Mouse (Mus musculus) hindbrain, embryonic 16.5 days (tissue): ENCODE measurements at regions not wholly inside any gene's neighbourhood (a gene's known extent, or its start where the extent isn't known, plus 50 kb on each side); places are given as distances from the start of the nearest gene placed in this dataset.

Experiments
- ATAC-seq: fragments of 200-750 bp; cut with Nextera tagmentation; 2 replicates; pipeline ENCODE4 v1.8.0; 2017; ENCODE audit warnings: moderate TSS enrichment, moderate library complexity
- H3K27ac ChIP-seq: fragments of 300-500 bp; sonication (generic); 2 replicates; pipeline ENCODE4 v1.5.1; 2014; ENCODE audit warnings: low read depth, mild to moderate bottlenecking, control low read depth, low read length, moderate library complexity
- H3K27me3 ChIP-seq: fragments of 300-500 bp; sonication (generic); replicated peaks from 2 replicates; pipeline ENCODE4 v1.6.1; 2014; ENCODE audit warnings: low read length; ENCODE audit not compliant: control insufficient read depth, insufficient read depth
- H3K36me3 ChIP-seq: fragments of 300-500 bp; sonication (generic); 2 replicates; pipeline ENCODE4 v1.6.1; 2014; ENCODE audit warnings: mild to moderate bottlenecking, low read length, moderate library complexity, mixed read lengths; ENCODE audit not compliant: control insufficient read depth, insufficient read depth
- H3K4me1 ChIP-seq: fragments of 300-500 bp; sonication (generic); 2 replicates; pipeline ENCODE4 v1.6.1; 2014; ENCODE audit warnings: low read depth, low read length; ENCODE audit not compliant: control insufficient read depth, insufficient read depth
- H3K4me2 ChIP-seq: fragments of 300-500 bp; sonication (generic); 2 replicates; pipeline ENCODE4 v1.6.1; 2014; ENCODE audit warnings: mild to moderate bottlenecking, low read length, control low read depth, moderate library complexity
- H3K4me3 ChIP-seq: fragments of 300-500 bp; sonication (generic); 2 replicates; pipeline ENCODE4 v1.5.1; 2014; ENCODE audit warnings: mild to moderate bottlenecking, low read length, control low read depth, moderate library complexity
- H3K9ac ChIP-seq: fragments of 300-500 bp; sonication (generic); 2 replicates; pipeline ENCODE4 v1.6.1; 2014; ENCODE audit warnings: low read depth, mild to moderate bottlenecking, control low read depth, low read length, moderate library complexity
- H3K9me3 ChIP-seq: fragments of 300-500 bp; sonication (generic); 2 replicates; pipeline ENCODE4 v1.6.1; 2014; ENCODE audit warnings: mild to moderate bottlenecking, low read length, moderate library complexity; ENCODE audit not compliant: control insufficient read depth
- WGBS: fragments of 180-500 bp; shearing (Covaris S2); extraction: QIAGEN DNeasy Blood & Tissue Kit; methylation state at CpG from one replicate; pipeline ENCODE4 v1.1.7; 2014; 5-methylcytosine and 5-hydroxymethylcytosine counted together

- Histone ChIP-seq H3K9ac (no peak overlapping the region), H3K27ac (no peak overlapping the region), H3K27me3 (no peaks in the 10 kb centered on the region), H3K36me3 (no peaks in the 10 kb centered on the region), H3K4me1 (no peaks in the 10 kb centered on the region), H3K4me3 (no peak overlapping the region), H3K9me3 (no peaks in the 10 kb centered on the region), H3K4me2 (no peak overlapping the region)
- WGBS: 91% methylated on average over 7 of the region's 7 CpGs
- ATAC-seq: no peak
Observed at GRCm38 (mm10) chr14:61795976-61796645, 188.9 kb downstream of the Kcnrg start.

- Histone ChIP-seq H3K4me1 (no peaks in the 10 kb centered on the region), H3K9ac (no peak overlapping the region), H3K27me3 (no peaks in the 10 kb centered on the region), H3K4me2 (no peak overlapping the region), H3K4me3 (no peak overlapping the region), H3K27ac (no peak overlapping the region), H3K9me3 (no peaks in the 10 kb centered on the region), H3K36me3 (no peaks in the 10 kb centered on the region)
- ATAC-seq: no peak
- 96% methylated on average over 7 of the region's 7 CpGs for WGBS
Observed at GRCm38 (mm10) chr14:61796671-61797070, 189.4 kb downstream of the Kcnrg start.

GRCm38 (mm10) chr14:61803421-61803925 lies 196.2 kb downstream of the Kcnrg start:
- H3K27ac ChIP-seq: no peak overlapping the region

GRCm38 (mm10) chr14:61805433-61805832 lies 198.2 kb downstream of the Kcnrg start:
- Histone ChIP-seq H3K4me1 (peaks cover 5% of the 10 kb centered on the region; the same call in 1 of the 2 replicates), H3K4me3 (no peak overlapping the region), H3K27ac (no peak overlapping the region), H3K27me3 (no peaks in the 10 kb centered on the region), H3K9ac (no peak overlapping the region), H3K4me2 (no peak overlapping the region), H3K36me3 (no peaks in the 10 kb centered on the region), H3K9me3 (no peaks in the 10 kb centered on the region)
- ATAC-seq: no peak
- 85% methylated on average over 2 of the region's 2 CpGs for WGBS

More at GRCm38 (mm10) chr14:61803421-61803925, 196.2 kb downstream of the Kcnrg start:
- H3K9me3 ChIP-seq: no peaks in the 10 kb centered on the region
- no peak overlapping the region for H3K4me3 ChIP-seq
- H3K27me3 ChIP-seq: no peaks in the 10 kb centered on the region
- no peaks in the 10 kb centered on the region for H3K4me1 ChIP-seq
- no peaks in the 10 kb centered on the region for H3K36me3 ChIP-seq
- ATAC-seq: no peak
- no peak overlapping the region for H3K4me2 ChIP-seq
- H3K9ac ChIP-seq: no peak overlapping the region
- 75% methylated on average over 1 of the region's 1 CpGs for WGBS

GRCm38 (mm10) chr14:61808193-61808592 lies 200.9 kb downstream of the Kcnrg start:
- Histone ChIP-seq H3K4me1 (peaks cover 10% of the 10 kb centered on the region; the same call in 1 of the 2 replicates), H3K27me3 (no peaks in the 10 kb centered on the region), H3K4me3 (no peak overlapping the region), H3K27ac (no peak overlapping the region), H3K4me2 (no peak overlapping the region), H3K36me3 (no peaks in the 10 kb centered on the region), H3K9ac (no peak overlapping the region), H3K9me3 (no peaks in the 10 kb centered on the region)
- no peak for ATAC-seq
- 84% methylated on average over 9 of the region's 9 CpGs for WGBS

- peaks cover 10% of the 10 kb centered on the region; the same call in 1 of the 2 replicates for H3K4me1 ChIP-seq
- H3K27ac ChIP-seq: no peak overlapping the region
Observed at GRCm38 (mm10) chr14:61809716-61810437, 202.6 kb downstream of the Kcnrg start.

GRCm38 (mm10) chr14:61810836-61811235 lies 203.6 kb downstream of the Kcnrg start:
- no peaks in the 10 kb centered on the region for H3K9me3 ChIP-seq
- H3K36me3 ChIP-seq: no peaks in the 10 kb centered on the region
- no peak overlapping the region for H3K4me3 ChIP-seq
- no peak overlapping the region for H3K9ac ChIP-seq
- peaks cover 10% of the 10 kb centered on the region; the same call in 1 of the 2 replicates for H3K4me1 ChIP-seq
- H3K27me3 ChIP-seq: no peaks in the 10 kb centered on the region
- no peak for ATAC-seq
- peak overlapping the region; percentile 8; the same call in 1 of the 2 replicates for H3K4me2 ChIP-seq
- WGBS: 68% methylated on average over 5 of the region's 5 CpGs
- no peak overlapping the region for H3K27ac ChIP-seq

More at GRCm38 (mm10) chr14:61809716-61810437, 202.6 kb downstream of the Kcnrg start:
- Histone ChIP-seq H3K4me3 (no peak overlapping the region), H3K36me3 (no peaks in the 10 kb centered on the region), H3K9ac (no peak overlapping the region), H3K9me3 (no peaks in the 10 kb centered on the region), H3K27me3 (no peaks in the 10 kb centered on the region), H3K4me2 (no peak overlapping the region)
- 60% methylated on average over 10 of the region's 10 CpGs for WGBS
- ATAC-seq: peak; percentile 27; the same call in 1 of the 2 replicates

GRCm38 (mm10) chr14:61817711-61818110 lies 210.5 kb downstream of the Kcnrg start:
- no peak for ATAC-seq

GRCm38 (mm10) chr14:61818365-61818764 lies 211.1 kb downstream of the Kcnrg start:
- no peaks in the 10 kb centered on the region for H3K36me3 ChIP-seq
- no peak overlapping the region for H3K4me3 ChIP-seq
- H3K4me1 ChIP-seq: no peaks in the 10 kb centered on the region
- no peak overlapping the region for H3K27ac ChIP-seq
- no peak overlapping the region for H3K9ac ChIP-seq
- WGBS: 94% methylated on average over 2 of the region's 2 CpGs
- H3K27me3 ChIP-seq: no peaks in the 10 kb centered on the region
- H3K4me2 ChIP-seq: no peak overlapping the region
- no peaks in the 10 kb centered on the region for H3K9me3 ChIP-seq
- ATAC-seq: no peak

More at GRCm38 (mm10) chr14:61817711-61818110, 210.5 kb downstream of the Kcnrg start:
- H3K4me1 ChIP-seq: no peaks in the 10 kb centered on the region
- no peak overlapping the region for H3K4me3 ChIP-seq
- H3K9me3 ChIP-seq: no peaks in the 10 kb centered on the region
- no peaks in the 10 kb centered on the region for H3K36me3 ChIP-seq
- H3K27ac ChIP-seq: no peak overlapping the region
- H3K27me3 ChIP-seq: no peaks in the 10 kb centered on the region
- no peak overlapping the region for H3K9ac ChIP-seq
- no peak overlapping the region for H3K4me2 ChIP-seq
- 65% methylated on average over 11 of the region's 11 CpGs for WGBS
